Mouse (Mus musculus): ENCODE measurements around the gene Cd248.

GRCm38 (mm10) chr19:5023621-5024479 lies 44.0 kb upstream of the Cd248 start, which contains the start of gene Slc29a2:
- TF ChIP-seq CTCF (IDR thresholded peaks at IDR 0.05; ENCODE audit: borderline replicate concordance, extremely low read depth, insufficient read depth, insufficient read length) (no peak), POLR2A (IDR thresholded peaks at IDR 0.05; ENCODE audit: borderline replicate concordance, extremely low read depth, insufficient read depth, insufficient read length, poor library complexity, severe bottlenecking) (peak; percentile 59; the same call in 1 of the 2 replicates)

Measured in brain, embryonic 14.5 days (tissue).